Mouse (Mus musculus): Measurements from ENCODE around the gene Ddc. TPM values are rescaled to one million over a fixed set of nuclear protein-coding genes. Genes with fewer than 3 reads are reported as not detected.

The Ddc gene
- polyA plus RNA-seq, 1 experiment from 2014 or later, result 3.3 TPM

DNA sequence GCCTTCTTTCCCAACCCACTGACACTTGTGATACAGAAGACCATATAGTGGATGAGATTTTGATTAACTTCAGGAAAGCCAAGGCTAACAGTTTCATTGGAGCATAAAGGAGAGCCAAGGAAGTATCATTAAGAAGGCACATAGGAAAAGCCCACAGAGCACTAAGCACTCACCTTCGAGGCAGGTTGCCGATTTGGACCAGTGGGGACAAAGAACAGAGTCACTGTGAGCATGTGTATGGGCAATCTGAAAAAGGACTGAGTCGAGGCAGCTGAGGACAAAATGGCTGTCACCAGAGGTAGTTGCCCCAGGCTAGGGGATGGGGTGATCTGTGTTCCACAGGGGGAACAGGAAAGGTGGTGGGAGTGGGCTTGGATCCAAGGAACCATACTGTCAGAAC, 552 bp upstream of the Ddc start:
- Histone ChIP-seq H3K27ac (replicated peaks) (no peak overlapping the region), H3K27me3 (no peaks in the 10 kb centered on the region), H3K9me3 (no peaks in the 10 kb centered on the region), H3K4me1 (replicated peaks) (no peaks in the 10 kb centered on the region), H3K4me2 (no peak overlapping the region), H3K4me3 (no peak overlapping the region), H3K36me3 (no peaks in the 10 kb centered on the region), H3K9ac (no peak overlapping the region)
- 85% methylated on average over 3 of the region's 3 CpGs for WGBS
- ATAC-seq (ENCODE audit: low read depth), result no peak

GRCm38 (mm10) chr11:11895479-11895878, 2.5 kb downstream of the Ddc start:
- no peak overlapping the region for H3K4me2 ChIP-seq
- no peak overlapping the region for H3K4me3 ChIP-seq
- H3K4me1 ChIP-seq (replicated peaks), result peaks cover 3% of the 10 kb centered on the region; the same call in 1 of the 2 replicates
- 96% methylated on average over 2 of the region's 2 CpGs for WGBS
- H3K9ac ChIP-seq, result no peak overlapping the region
- no peak overlapping the region for H3K27ac ChIP-seq (replicated peaks)
- H3K36me3 ChIP-seq, result no peaks in the 10 kb centered on the region
- ATAC-seq (ENCODE audit: low read depth), result no peak
- no peaks in the 10 kb centered on the region for H3K27me3 ChIP-seq
- no peaks in the 10 kb centered on the region for H3K9me3 ChIP-seq

DNA sequence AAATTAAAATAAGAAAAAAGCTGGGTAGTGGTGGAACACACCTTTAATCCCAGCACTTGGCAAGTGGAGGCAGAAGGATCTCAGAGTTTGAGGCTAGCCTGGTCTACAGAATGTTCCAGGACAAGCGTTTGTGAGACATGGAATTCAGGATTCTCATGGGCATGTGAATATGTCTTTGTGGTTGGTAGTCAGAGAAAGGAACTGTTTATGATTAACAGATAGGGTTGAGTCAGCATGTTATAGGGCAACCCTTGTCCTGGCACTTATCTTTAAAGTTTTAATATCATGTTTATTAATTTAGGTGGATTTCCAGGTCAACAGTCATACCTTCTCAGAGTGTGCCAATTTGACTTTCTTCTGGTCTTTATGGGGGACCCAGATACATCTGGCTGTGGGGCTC, 4.2 kb downstream of the Ddc start:
- Histone ChIP-seq H3K9ac (no peak overlapping the region), H3K27me3 (no peaks in the 10 kb centered on the region), H3K9me3 (no peaks in the 10 kb centered on the region), H3K4me2 (no peak overlapping the region), H3K36me3 (no peaks in the 10 kb centered on the region), H3K4me3 (no peak overlapping the region), H3K4me1 (replicated peaks) (peaks cover 11% of the 10 kb centered on the region), H3K27ac (replicated peaks) (no peak overlapping the region)
- 89% methylated on average over 1 of the region's 1 CpGs for WGBS
- no peak for ATAC-seq (ENCODE audit: low read depth)

- Histone ChIP-seq H3K36me3 (no peaks in the 10 kb centered on the region), H3K9ac (no peak overlapping the region), H3K4me1 (replicated peaks) (peaks cover 11% of the 10 kb centered on the region), H3K4me3 (no peak overlapping the region), H3K4me2 (no peak overlapping the region), H3K27ac (replicated peaks) (no peak overlapping the region), H3K27me3 (no peaks in the 10 kb centered on the region), H3K9me3 (no peaks in the 10 kb centered on the region)
- no peak for ATAC-seq (ENCODE audit: low read depth)
- WGBS, result 64% methylated on average over 10 of the region's 10 CpGs
These were observed 4.8 kb downstream of the Ddc start for GRCm38 (mm10) chr11:11892993-11893602.

- ATAC-seq (ENCODE audit: low read depth), result no peak
These were observed 6.1 kb downstream of the Ddc start for GRCm38 (mm10) chr11:11891832-11892231.

GRCm38 (mm10) chr11:11890139-11890741, 7.7 kb downstream of the Ddc start:
- H3K36me3 ChIP-seq, result no peaks in the 10 kb centered on the region
- no peak overlapping the region for H3K4me3 ChIP-seq
- H3K4me1 ChIP-seq (replicated peaks), result peaks cover 18% of the 10 kb centered on the region
- WGBS, result 44% methylated on average over 10 of the region's 10 CpGs
- no peaks in the 10 kb centered on the region for H3K27me3 ChIP-seq
- no peaks in the 10 kb centered on the region for H3K9me3 ChIP-seq
- H3K9ac ChIP-seq, result no peak overlapping the region
- H3K27ac ChIP-seq (replicated peaks), result no peak overlapping the region
- 0 out of 2 replicates have a peak, but pooled peaks have one; percentile 43 for ATAC-seq (ENCODE audit: low read depth)
- H3K4me2 ChIP-seq, result no peak overlapping the region

More at GRCm38 (mm10) chr11:11891832-11892231, 6.1 kb downstream of the Ddc start:
- no peak overlapping the region for H3K27ac ChIP-seq (replicated peaks)
- H3K9ac ChIP-seq, result no peak overlapping the region
- H3K27me3 ChIP-seq, result no peaks in the 10 kb centered on the region
- H3K4me3 ChIP-seq, result no peak overlapping the region
- no peak overlapping the region for H3K4me2 ChIP-seq
- no peaks in the 10 kb centered on the region for H3K9me3 ChIP-seq
- no peaks in the 10 kb centered on the region for H3K36me3 ChIP-seq
- H3K4me1 ChIP-seq (replicated peaks), result peaks cover 11% of the 10 kb centered on the region

DNA sequence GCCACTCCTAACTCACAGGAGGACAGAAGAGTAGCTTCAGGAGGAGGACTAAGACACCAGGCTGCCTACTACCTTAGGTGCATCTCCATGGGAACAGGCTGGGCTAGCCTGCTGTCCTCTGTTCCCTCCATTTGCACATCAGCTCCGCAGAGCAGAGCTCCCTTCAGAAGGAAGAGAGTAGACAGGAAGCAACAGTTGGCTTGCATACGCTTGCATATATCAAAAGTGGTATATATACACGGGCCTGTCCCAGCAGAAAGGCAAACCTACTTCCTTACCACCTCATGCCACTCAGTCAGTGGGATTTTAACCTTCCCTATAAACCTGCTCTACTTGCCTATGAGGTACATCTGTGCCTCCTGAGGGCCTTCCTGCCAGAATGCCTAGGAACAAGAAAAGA, 9.2 kb downstream of the Ddc start:
- no peaks in the 10 kb centered on the region for H3K9me3 ChIP-seq
- H3K36me3 ChIP-seq, result no peaks in the 10 kb centered on the region
- peaks cover 31% of the 10 kb centered on the region for H3K4me1 ChIP-seq (replicated peaks)
- ATAC-seq (ENCODE audit: low read depth), result no peak
- no peak overlapping the region for H3K9ac ChIP-seq
- 85% methylated on average over 3 of the region's 3 CpGs for WGBS
- H3K4me2 ChIP-seq, result no peak overlapping the region
- H3K4me3 ChIP-seq, result no peak overlapping the region
- H3K27me3 ChIP-seq, result no peaks in the 10 kb centered on the region
- no peak overlapping the region for H3K27ac ChIP-seq (replicated peaks)

- H3K4me3 ChIP-seq, result no peak overlapping the region
- H3K27ac ChIP-seq (replicated peaks), result no peak overlapping the region
- no peaks in the 10 kb centered on the region for H3K9me3 ChIP-seq
- no peaks in the 10 kb centered on the region for H3K36me3 ChIP-seq
- H3K4me1 ChIP-seq (replicated peaks), result peaks cover 31% of the 10 kb centered on the region
- no peaks in the 10 kb centered on the region for H3K27me3 ChIP-seq
- 82% methylated on average over 3 of the region's 3 CpGs for WGBS
- H3K9ac ChIP-seq, result no peak overlapping the region
- H3K4me2 ChIP-seq, result no peak overlapping the region
- no peak for ATAC-seq (ENCODE audit: low read depth)
These were observed 9.9 kb downstream of the Ddc start for GRCm38 (mm10) chr11:11888051-11888450.

- ATAC-seq (ENCODE audit: low read depth), result no peak
- H3K27me3 ChIP-seq, result no peaks in the 10 kb centered on the region
- H3K9me3 ChIP-seq, result no peaks in the 10 kb centered on the region
- H3K9ac ChIP-seq, result no peak overlapping the region
- no peak overlapping the region for H3K27ac ChIP-seq (replicated peaks)
- no peak overlapping the region for H3K4me3 ChIP-seq
- H3K36me3 ChIP-seq, result no peaks in the 10 kb centered on the region
- H3K4me2 ChIP-seq, result no peak overlapping the region
- peaks cover 31% of the 10 kb centered on the region for H3K4me1 ChIP-seq (replicated peaks)
- WGBS, result 58% methylated on average over 4 of the region's 4 CpGs
These were observed 11.4 kb downstream of the Ddc start for GRCm38 (mm10) chr11:11886403-11886998.

DNA sequence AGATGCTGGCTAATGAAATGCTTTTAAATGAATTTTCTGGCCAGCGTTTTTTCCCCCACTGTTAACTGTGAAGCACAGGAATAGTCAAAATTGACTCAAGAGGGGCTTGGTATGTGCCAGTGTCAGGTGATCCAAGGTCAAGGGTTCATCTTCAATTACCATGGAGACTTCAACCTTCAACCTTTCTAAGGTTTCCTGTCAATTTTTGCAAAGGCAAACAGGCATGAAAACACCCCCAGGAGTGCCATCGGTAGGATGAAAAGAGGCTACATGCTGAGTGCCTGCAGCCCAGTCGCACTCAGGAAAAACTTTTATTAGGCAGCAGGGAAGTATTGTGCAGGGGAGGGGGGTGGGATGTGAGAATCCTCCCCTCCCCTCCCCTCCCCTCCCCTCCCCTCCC, 12.0 kb downstream of the Ddc start:
- H3K4me2 ChIP-seq, result no peak overlapping the region
- no peaks in the 10 kb centered on the region for H3K36me3 ChIP-seq
- no peaks in the 10 kb centered on the region for H3K27me3 ChIP-seq
- H3K4me1 ChIP-seq (replicated peaks), result peaks cover 34% of the 10 kb centered on the region
- no peak for ATAC-seq (ENCODE audit: low read depth)
- no peaks in the 10 kb centered on the region for H3K9me3 ChIP-seq
- no peak overlapping the region for H3K27ac ChIP-seq (replicated peaks)
- no peak overlapping the region for H3K9ac ChIP-seq
- 7% methylated on average over 3 of the region's 3 CpGs for WGBS
- H3K4me3 ChIP-seq, result no peak overlapping the region

- H3K4me1 ChIP-seq (replicated peaks), result peaks cover 29% of the 10 kb centered on the region
- no peak for ATAC-seq (ENCODE audit: low read depth)
- no peak overlapping the region for H3K4me3 ChIP-seq
- H3K9ac ChIP-seq, result no peak overlapping the region
- 65% methylated on average over 4 of the region's 4 CpGs for WGBS
- no peak overlapping the region for H3K27ac ChIP-seq (replicated peaks)
- no peaks in the 10 kb centered on the region for H3K9me3 ChIP-seq
- no peaks in the 10 kb centered on the region for H3K27me3 ChIP-seq
- no peaks in the 10 kb centered on the region for H3K36me3 ChIP-seq
- no peak overlapping the region for H3K4me2 ChIP-seq
These were observed 12.7 kb downstream of the Ddc start for GRCm38 (mm10) chr11:11885246-11885643.

DNA sequence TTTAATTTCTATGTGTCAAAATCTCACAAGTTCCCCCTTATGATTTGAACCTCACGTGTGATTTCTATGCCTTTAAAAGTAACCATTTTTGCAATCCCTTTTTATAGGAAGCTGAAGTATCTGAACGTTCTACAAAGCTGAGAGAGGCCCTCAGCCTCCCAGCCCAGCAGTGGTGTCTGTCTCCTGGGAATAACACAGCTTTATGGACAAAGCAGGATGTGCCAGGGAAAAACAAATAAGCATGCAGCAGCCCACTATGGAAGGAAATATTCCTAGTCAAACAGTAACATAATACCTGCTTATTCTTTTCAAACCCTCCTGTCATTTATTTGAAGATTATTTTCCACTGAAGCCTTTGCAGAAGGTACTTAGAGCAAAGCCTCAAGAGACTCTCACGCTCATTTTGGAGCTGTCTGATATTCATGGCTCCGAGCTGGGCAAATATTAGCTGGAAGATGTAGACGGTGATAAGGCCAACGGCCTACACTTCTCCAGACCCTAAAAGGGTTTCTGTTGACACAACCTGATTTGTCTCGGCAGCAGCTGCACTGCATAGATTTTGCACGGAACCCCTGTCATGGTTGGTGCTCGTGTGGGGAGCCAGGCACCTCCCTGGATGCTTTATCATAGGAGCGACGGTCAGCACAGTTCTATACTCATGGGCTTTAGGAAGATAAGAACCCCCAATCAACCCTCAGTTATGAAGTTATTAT, 13.3 kb downstream of the Ddc start:
- no peaks in the 10 kb centered on the region for H3K36me3 ChIP-seq
- 41% methylated on average over 11 of the region's 11 CpGs for WGBS
- no peak overlapping the region for H3K9ac ChIP-seq
- H3K27me3 ChIP-seq, result no peaks in the 10 kb centered on the region
- H3K4me3 ChIP-seq, result no peak overlapping the region
- H3K27ac ChIP-seq (replicated peaks), result 0 out of 2 replicates have a peak overlapping the region, but pooled peaks have one; percentile 33
- no peak; the same call in 1 of the 2 replicates for ATAC-seq (ENCODE audit: low read depth)
- no peaks in the 10 kb centered on the region for H3K9me3 ChIP-seq
- peaks cover 23% of the 10 kb centered on the region for H3K4me1 ChIP-seq (replicated peaks)
- no peak overlapping the region for H3K4me2 ChIP-seq

Data from neural tube, embryonic 13.5 days (tissue).